Mouse (Mus musculus) CH12.LX (cell line): Measurements from ENCODE around the gene Glis1. TPM values are rescaled to one million over a fixed set of nuclear protein-coding genes. Genes with fewer than 3 reads are reported as not detected.

Source experiments
- DNase-seq: peaks from one replicate; pipeline ENCODE4 v3.0.0-alpha.2; 2013; ENCODE audit errors: extremely low read depth
- H3K27ac ChIP-seq: 2 replicates; pipeline ENCODE4 v1.5.1; 2012; ENCODE audit warnings: low read depth, mild to moderate bottlenecking, control low read depth, moderate library complexity; ENCODE audit not compliant: insufficient read depth
- H3K27me3 ChIP-seq: replicated peaks from 2 replicates; pipeline ENCODE3; 2012; ENCODE audit warnings: inconsistent platforms
- H3K36me3 ChIP-seq, 2 experiments: replicated peaks in 1 of 2; 2 replicates each; pipeline versions ENCODE3 to v1.6.1; 2012; ENCODE audit warnings: inconsistent platforms in 1 of 2, low read length in 1 of 2, mild to moderate bottlenecking in 1 of 2, mixed read lengths in 1 of 2, moderate library complexity in 1 of 2; ENCODE audit not compliant: control insufficient read depth in 1 of 2, insufficient read depth in 1 of 2
- H3K4me1 ChIP-seq, 2 experiments: 2 replicates each; pipeline ENCODE4 v1.6.1; 2012; ENCODE audit warnings: inconsistent platforms in 1 of 2, moderate library complexity in 1 of 2; ENCODE audit not compliant: insufficient read depth in 2 of 2, control insufficient read depth in 1 of 2
- H3K4me2 ChIP-seq: 2 replicates; pipeline ENCODE4 v1.6.1; 2012; ENCODE audit warnings: low read depth, mild to moderate bottlenecking, control low read depth; ENCODE audit not compliant: poor library complexity, insufficient read depth, severe bottlenecking
- H3K4me3 ChIP-seq, 3 experiments: fragments of 150-350 bp in 1 of 3; sonication (generic) in 1 of 3; replicated peaks in 1 of 3; 2 replicates each; pipeline versions ENCODE3 to v1.5.1; 2011 to 2012; ENCODE audit warnings: low read depth in 2 of 3, low read length in 2 of 3, mild to moderate bottlenecking in 2 of 3, moderate library complexity in 2 of 3, control low read depth in 1 of 3, improper control_type of control experiment in 1 of 3, inconsistent platforms in 1 of 3, mixed read lengths in 1 of 3; ENCODE audit not compliant: poor library complexity in 1 of 3
- H3K79me2 ChIP-seq: replicated peaks from 2 replicates; pipeline ENCODE4 v1.6.1; 2012; ENCODE audit warnings: mild to moderate bottlenecking, moderate library complexity; ENCODE audit not compliant: control insufficient read depth, poor library complexity, insufficient read depth, severe bottlenecking; ENCODE audit errors: extremely low read depth
- H3K9ac ChIP-seq: 2 replicates; pipeline ENCODE4 v1.6.1; 2012; ENCODE audit warnings: low read depth, mild to moderate bottlenecking, control low read depth, moderate library complexity; ENCODE audit not compliant: insufficient read depth
- H3K9me3 ChIP-seq: replicated peaks from 2 replicates; pipeline ENCODE3; 2012; ENCODE audit warnings: low read length, inconsistent platforms, mixed read lengths
- CHD1 ChIP-seq: IDR thresholded peaks from 2 replicates; pipeline ENCODE4 v1.6.1; 2012; ENCODE audit warnings: low read depth, low read length, improper control_type of control experiment, inconsistent platforms
- CTCF ChIP-seq, 2 experiments: IDR thresholded peaks in 1 of 2; conservative IDR thresholded peaks in 1 of 2; 2 replicates each; pipeline ENCODE4 v1.5.1; 2011 to 2012; ENCODE audit warnings: low read depth in 2 of 2, low read length in 2 of 2, improper control_type of control experiment in 1 of 2, inconsistent platforms in 1 of 2, mild to moderate bottlenecking in 1 of 2, moderate library complexity in 1 of 2
- E2F4 ChIP-seq: IDR thresholded peaks from 2 replicates; pipeline ENCODE4 v1.6.1; 2011; ENCODE audit warnings: low read depth, low read length, improper control_type of control experiment; ENCODE audit not compliant: insufficient replicate concordance
- ELF1 ChIP-seq: IDR thresholded peaks from 2 replicates; pipeline ENCODE4 v1.6.1; 2014; ENCODE audit warnings: low read depth, mild to moderate bottlenecking, inconsistent platforms, low read length, improper control_type of control experiment
- ETS1 ChIP-seq: conservative IDR thresholded peaks from 2 replicates; pipeline ENCODE4 v1.6.1; 2012; ENCODE audit warnings: low read depth, mild to moderate bottlenecking, inconsistent platforms, low read length, improper control_type of control experiment, moderate library complexity
- GABPA ChIP-seq: IDR thresholded peaks from 2 replicates; pipeline ENCODE4 v1.6.1; 2012; ENCODE audit warnings: low read depth, low read length, improper control_type of control experiment, inconsistent platforms; ENCODE audit not compliant: insufficient replicate concordance
- HCFC1 ChIP-seq: IDR thresholded peaks from 2 replicates; pipeline ENCODE4 v1.6.1; 2012; ENCODE audit warnings: low read depth, mild to moderate bottlenecking, inconsistent platforms, low read length, improper control_type of control experiment
- IRF4 ChIP-seq: IDR thresholded peaks from 2 replicates; pipeline ENCODE4 v1.6.1; 2014; ENCODE audit warnings: low read depth, mild to moderate bottlenecking, inconsistent platforms, low read length, improper control_type of control experiment
- KAT2A ChIP-seq: IDR thresholded peaks from 2 replicates; pipeline ENCODE4 v1.6.1; 2012; ENCODE audit warnings: low read length, improper control_type of control experiment, inconsistent platforms; ENCODE audit not compliant: insufficient replicate concordance
- MEF2A ChIP-seq: IDR thresholded peaks from 2 replicates; pipeline ENCODE4 v1.6.1; 2014; ENCODE audit warnings: low read depth, mild to moderate bottlenecking, inconsistent platforms, low read length, improper control_type of control experiment, borderline replicate concordance
- MXI1 ChIP-seq: IDR thresholded peaks from 2 replicates; pipeline ENCODE4 v1.6.1; 2011; ENCODE audit warnings: mild to moderate bottlenecking, low read depth, low read length, improper control_type of control experiment
- NELFE ChIP-seq: IDR thresholded peaks from 2 replicates; pipeline ENCODE4 v1.6.1; 2011; ENCODE audit warnings: low read depth, low read length, improper control_type of control experiment
- NRF1 ChIP-seq: IDR thresholded peaks from 2 replicates; pipeline ENCODE4 v1.6.1; 2014; ENCODE audit warnings: low read depth, mild to moderate bottlenecking, inconsistent platforms, low read length, improper control_type of control experiment, moderate library complexity
- POLR2A ChIP-seq: IDR thresholded peaks from 2 replicates; pipeline ENCODE4 v1.6.1; 2011; ENCODE audit warnings: low read depth, mild to moderate bottlenecking, improper control_type of control experiment, low read length
- POLR2AphosphoS2 ChIP-seq: IDR thresholded peaks from 2 replicates; pipeline ENCODE4 v1.6.1; 2011; ENCODE audit warnings: low read depth, low read length, improper control_type of control experiment
- RAD21 ChIP-seq: IDR thresholded peaks from 2 replicates; pipeline ENCODE4 v1.6.1; 2011; ENCODE audit warnings: low read depth, mild to moderate bottlenecking, low read length, improper control_type of control experiment, moderate library complexity
- SIN3A ChIP-seq: IDR thresholded peaks from 2 replicates; pipeline ENCODE4 v1.6.1; 2012; ENCODE audit warnings: low read length, improper control_type of control experiment, inconsistent platforms
- SMC3 ChIP-seq: IDR thresholded peaks from 2 replicates; pipeline ENCODE4 v1.6.1; 2011; ENCODE audit warnings: low read depth, low read length, improper control_type of control experiment
- TBP ChIP-seq: conservative IDR thresholded peaks from 2 replicates; pipeline ENCODE4 v1.6.1; 2011; ENCODE audit warnings: low read depth, low read length, improper control_type of control experiment
- TCF12 ChIP-seq: IDR thresholded peaks from 2 replicates; pipeline ENCODE4 v1.6.1; 2014; ENCODE audit warnings: low read depth, mild to moderate bottlenecking, inconsistent platforms, low read length, improper control_type of control experiment
- ZC3H11A ChIP-seq: IDR thresholded peaks from 2 replicates; pipeline ENCODE4 v1.6.1; 2012; ENCODE audit warnings: low read depth, mild to moderate bottlenecking, inconsistent platforms, low read length, improper control_type of control experiment
- ZMIZ1 ChIP-seq: IDR thresholded peaks from 2 replicates; pipeline ENCODE4 v1.6.1; 2012; ENCODE audit warnings: low read depth, mild to moderate bottlenecking, inconsistent platforms, low read length, improper control_type of control experiment
- ZNF384 ChIP-seq: IDR thresholded peaks from 2 replicates; pipeline ENCODE4 v1.6.1; 2012; ENCODE audit warnings: low read depth, low read length, improper control_type of control experiment, inconsistent platforms
- dilution Hi-C: fragments of 300-500 bp; cut with MboI; formaldehyde crosslinking; loops from 2 replicates; pipeline ENCODE4 v1.14.3; 2020; ENCODE audit warnings: low sequenced_read_pairs; ENCODE audit not compliant: extremely low pct_unique_long_range_greater_than_20kb, extremely low pct_ligation_motif_present
- in situ Hi-C: fragments of 300-500 bp; cut with MboI; formaldehyde crosslinking; loops from 3 replicates; pipeline ENCODE4 v1.14.3; 2019; ENCODE audit warnings: low sequenced_read_pairs, low pct_ligation_motif_present, low pct_unique_long_range_greater_than_20kb, mixed read lengths
- polyA plus RNA-seq: library from polyadenylated mRNA; unstranded; fragments of >175 nt; gene quantifications from 2 replicates; pipeline ENCODE4 v1.2.1, GENCODE M21; 2012; ENCODE audit warnings: low read depth; ENCODE audit not compliant: insufficient read length
- total RNA-seq, 2 experiments: library from RNA; depleted of rRNA; stranded (reverse); fragments of 300-350 nt in 1 of 2; fragments of >200 nt in 1 of 2; gene quantifications; 2 replicates each; pipeline ENCODE4 v1.2.3; 2012 to 2014

The Glis1 gene
- total and polyA plus RNA-seq, 3 experiments, result 0.08 to 2.2 (median 0.17) TPM

DNA sequence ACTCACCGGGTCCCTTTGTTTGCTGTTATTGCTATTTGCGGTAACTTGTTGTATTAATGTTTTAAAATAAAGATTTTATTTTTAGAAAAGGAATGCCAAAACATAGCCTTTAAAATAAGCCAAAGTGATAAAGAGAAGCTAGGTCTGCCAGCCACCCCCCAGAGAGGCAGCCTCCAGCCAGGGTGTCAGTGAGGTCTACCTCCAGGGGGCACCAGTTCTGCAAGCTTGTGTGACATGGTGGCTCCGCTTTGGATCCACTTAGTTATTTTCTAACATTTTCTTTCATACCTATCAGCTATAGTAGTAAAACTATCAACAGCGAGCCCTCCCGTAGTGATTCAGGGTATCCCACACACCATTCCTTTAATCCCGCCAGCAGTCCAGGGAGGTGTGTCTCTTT, 14.1 kb downstream of the Glis1 start:
- Histone ChIP-seq H3K79me2 (no peaks in the 10 kb centered on the region), H3K27me3 (no peaks in the 10 kb centered on the region), H3K4me3 (no peak overlapping the region), H3K9me3 (peaks cover 6% of the 10 kb centered on the region), H3K4me2 (no peak overlapping the region), H3K27ac (no peak overlapping the region), H3K9ac (no peak overlapping the region), H3K36me3 (no peaks in the 10 kb centered on the region), H3K4me1 (peaks cover 2 to 4% of the 10 kb centered on the region in 2 experiments; a peak in 3 of 4 replicates)
- dilution Hi-C loops, result no loop called here
- peak; percentile 21 for DNase-seq
- in situ Hi-C loops, result loop anchor here (10.0 kb wide), 1 partner anchor 206 kb away; no protein-coding TSS in a partner anchor
- no peak for TF ChIP-seq POLR2A
- no peak for TF ChIP-seq E2F4
- TF ChIP-seq SMC3, result peak; percentile 43
- TF ChIP-seq ZC3H11A, result no peak
- no peak for TF ChIP-seq TBP
- peak in 1 of 2 experiments; percentile 62; a peak in 2 of 4 replicates for TF ChIP-seq CTCF (conservative IDR thresholded peaks at IDR 0.05 in 1 of 2, IDR thresholded peaks at IDR 0.05 in 1 of 2; ENCODE audit: low read depth in 2 of 2, low read length in 2 of 2)
- TF ChIP-seq RAD21, result peak; percentile 40

DNA sequence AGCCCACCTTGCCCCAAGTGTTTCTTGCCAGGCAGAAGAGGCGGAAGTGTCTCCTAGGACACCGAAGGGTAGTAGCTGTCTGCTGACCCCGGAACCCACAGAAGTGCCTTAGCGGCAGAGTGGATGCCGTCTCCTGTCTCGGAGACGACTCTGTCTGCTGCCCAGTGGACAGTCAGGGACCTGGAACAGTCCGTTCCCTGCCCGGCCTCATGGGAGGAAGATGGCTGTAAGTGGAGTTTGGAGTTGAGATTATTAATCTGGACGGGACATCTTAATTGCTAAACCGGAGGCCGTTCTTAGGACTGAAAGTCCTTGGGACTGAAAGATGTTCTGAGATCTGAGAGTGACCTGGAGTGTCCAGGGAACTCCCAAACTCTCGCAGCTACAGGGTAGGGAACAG, 15.1 kb downstream of the Glis1 start:
- no peak for DNase-seq
- H3K27ac ChIP-seq, result no peak overlapping the region
- no peaks in the 10 kb centered on the region for H3K79me2 ChIP-seq
- TF ChIP-seq NELFE, result no peak
- no peak for TF ChIP-seq E2F4
- TF ChIP-seq POLR2A, result no peak
- no peak for TF ChIP-seq CHD1
- no peak for TF ChIP-seq ZMIZ1
- no peak for TF ChIP-seq ETS1
- no peak for TF ChIP-seq SMC3
- no peak for TF ChIP-seq KAT2A
- no peak for TF ChIP-seq NRF1
- TF ChIP-seq POLR2AphosphoS2, result no peak
- no peak for TF ChIP-seq GABPA
- TF ChIP-seq IRF4, result no peak
- TF ChIP-seq TBP, result no peak
- no peak for TF ChIP-seq ELF1
- no peak for TF ChIP-seq MEF2A
- TF ChIP-seq MXI1, result no peak
- no peak for TF ChIP-seq TCF12
- no peak for TF ChIP-seq HCFC1
- TF ChIP-seq ZNF384, result no peak
- no peak for TF ChIP-seq SIN3A
- TF ChIP-seq, all 38 proteins: peak for 0
- H3K36me3 ChIP-seq, result no peaks in the 10 kb centered on the region
- H3K4me2 ChIP-seq, result no peak overlapping the region
- peaks cover 2 to 11% of the 10 kb centered on the region in 2 experiments; a peak in 3 of 4 replicates for H3K4me1 ChIP-seq
- in situ Hi-C loops, result loop anchor here (10.0 kb wide), 1 partner anchor 205 kb away; no protein-coding TSS in a partner anchor
- dilution Hi-C loops, result no loop called here
- H3K9me3 ChIP-seq, result peaks cover 9% of the 10 kb centered on the region
- no peak overlapping the region for H3K4me3 ChIP-seq
- no peaks in the 10 kb centered on the region for H3K27me3 ChIP-seq
- no peak overlapping the region for H3K9ac ChIP-seq
